8 mouse cellular contexts compared by ENCODE assay signal in genomic region chr1:157412454-157413369, GRCm38 (mm10). TPM values are rescaled to one million over a fixed set of nuclear protein-coding genes. Genes with fewer than 3 reads are reported as not detected.
DNase-seq lines count a peak whose midpoint lies in the region; ATAC-seq lines count a peak whose summit lies in the region.

Rasal2 (minus strand) TSS chr1:157412595.

- peaks cover 12% of the 10 kb centered on the region for H3K4me1 ChIP-seq in hindbrain, embryonic 16.5 days (ENCODE audit: control insufficient read depth, insufficient read depth, low read depth, low read length)

- peak within 1 kb of the TSS; percentile 53 for H3K4me3 ChIP-seq in hindbrain, embryonic 16.5 days (ENCODE audit: low read length)
- H3K4me3 ChIP-seq in macrophage (ENCODE audit: inconsistent target) = peak within 1 kb of the TSS; percentile 43

- DNase-seq in WW6 (ENCODE audit: low read depth, low spot score) = peak; percentile 95
- peak; percentile 93 to 95 for DNase-seq in cerebellum, postnatal 4 days (ENCODE audit: low spot score in 2 of 2)
- peak; percentile 95 for DNase-seq in gastrocnemius, adult 18-20 months (ENCODE audit: low spot score)
- peak; percentile 96 to 98 for DNase-seq in left cerebral cortex, adult 18-20 months (ENCODE audit: low spot score in 2 of 2)
- DNase-seq in right cerebral cortex, adult 18-20 months = peak; percentile 97
- DNase-seq in urinary bladder, postnatal 10 days (ENCODE audit: low spot score) = peak; percentile 88

- H3K27me3 ChIP-seq in hindbrain, embryonic 16.5 days (replicated peaks; ENCODE audit: control insufficient read depth, insufficient read depth, low read length) = no peaks in the 10 kb centered on the region

- H3K36me3 ChIP-seq in hindbrain, embryonic 16.5 days (ENCODE audit: control insufficient read depth, insufficient read depth, low read length) = no peaks in the 10 kb centered on the region
- H3K36me3 ChIP-seq in macrophage (ENCODE audit: inconsistent target) = no peaks in the 10 kb centered on the region

- peak within 1 kb of the TSS; percentile 94 for H3K9ac ChIP-seq in hindbrain, embryonic 16.5 days (ENCODE audit: low read depth, low read length)

- H3K9me3 ChIP-seq in hindbrain, embryonic 16.5 days (ENCODE audit: control insufficient read depth, low read length) = no peaks in the 10 kb centered on the region

- peak within 1 kb of the TSS; percentile 84 for H3K4me2 ChIP-seq in hindbrain, embryonic 16.5 days (ENCODE audit: low read length)

- peak within 1 kb of the TSS; percentile 97 for H3K27ac ChIP-seq in hindbrain, embryonic 16.5 days (ENCODE audit: low read depth, low read length)
- H3K27ac ChIP-seq in macrophage = no peak within 1 kb of the TSS

- no peaks in the 10 kb centered on the region for H3K79me2 ChIP-seq in macrophage (ENCODE audit: inconsistent target)

- peak; percentile 98 for ATAC-seq in hindbrain, embryonic 16.5 days

- under 1% methylated on average over 50 of the region's 62 CpGs for WGBS in hindbrain, embryonic 16.5 days
- 3% methylated on average over 47 of the region's 62 CpGs for WGBS in macrophage (ENCODE audit: missing documents)

RNA-seq across cellular contexts. Expression of gene Rasal2, which starts in this region (rescaled TPM):
- total RNA-seq in gastrocnemius, adult 18-20 months (2021) = 1 to 10 TPM; 5.6 to 6.5 TPM
- polyA plus RNA-seq in hindbrain, embryonic 16.5 days (2015; fragmentation: Nextera tagmentation; extraction: Ambion mirVana) = 35.4 and 37.1 TPM in 2 replicates
- 10 to 100 TPM; 81.5 to 81.6 TPM for total RNA-seq in left cerebral cortex, adult 18-20 months (2021)
- total RNA-seq in macrophage (2018; cell fraction: chromatin; rRNA removed) = 10 to 100 TPM in 8 of 26 experiments, 1 to 10 TPM in 18; 2.6 to 13.8 (median 6.1) TPM
- 1 to 10 TPM in 17 of 26 experiments, under 1 TPM in 9; 0.77 to 2.3 (median 1.3) TPM for total RNA-seq in macrophage (2018; cell fraction: cytosol; rRNA removed)
- 10 to 100 TPM in 1 of 26 experiments, 1 to 10 TPM in 25; 1.7 to 10.7 (median 3.6) TPM for total RNA-seq in macrophage (2018; cell fraction: nucleus; rRNA removed)
- polyA plus RNA-seq in macrophage (2018) = 0.81 to 1.8 TPM (median 1.6 TPM) in 3 replicates

Comparison
In these comparisons a context has a peak if more than half of its experiments do, and no peak if none do; other contexts are left out.
1. RNA of gene Rasal2 (total RNA-seq): 81.5 to 81.6 TPM in left cerebral cortex, adult 18-20 months; 5.6 to 6.5 TPM in gastrocnemius, adult 18-20 months; every median in the first group is over 10 times any median in the second.
2. RNA of gene Rasal2 (polyA plus RNA-seq): 35.4 to 37.1 TPM in hindbrain, embryonic 16.5 days; 0.81 to 1.8 TPM in macrophage; every median in the first group is over 10 times any median in the second.
3. Peak in every context shown above with its lines, with median percentiles within 50 percentile points of each other: DNase-seq.